Mouse (Mus musculus): ENCODE results near the gene Hook2.

DNA sequence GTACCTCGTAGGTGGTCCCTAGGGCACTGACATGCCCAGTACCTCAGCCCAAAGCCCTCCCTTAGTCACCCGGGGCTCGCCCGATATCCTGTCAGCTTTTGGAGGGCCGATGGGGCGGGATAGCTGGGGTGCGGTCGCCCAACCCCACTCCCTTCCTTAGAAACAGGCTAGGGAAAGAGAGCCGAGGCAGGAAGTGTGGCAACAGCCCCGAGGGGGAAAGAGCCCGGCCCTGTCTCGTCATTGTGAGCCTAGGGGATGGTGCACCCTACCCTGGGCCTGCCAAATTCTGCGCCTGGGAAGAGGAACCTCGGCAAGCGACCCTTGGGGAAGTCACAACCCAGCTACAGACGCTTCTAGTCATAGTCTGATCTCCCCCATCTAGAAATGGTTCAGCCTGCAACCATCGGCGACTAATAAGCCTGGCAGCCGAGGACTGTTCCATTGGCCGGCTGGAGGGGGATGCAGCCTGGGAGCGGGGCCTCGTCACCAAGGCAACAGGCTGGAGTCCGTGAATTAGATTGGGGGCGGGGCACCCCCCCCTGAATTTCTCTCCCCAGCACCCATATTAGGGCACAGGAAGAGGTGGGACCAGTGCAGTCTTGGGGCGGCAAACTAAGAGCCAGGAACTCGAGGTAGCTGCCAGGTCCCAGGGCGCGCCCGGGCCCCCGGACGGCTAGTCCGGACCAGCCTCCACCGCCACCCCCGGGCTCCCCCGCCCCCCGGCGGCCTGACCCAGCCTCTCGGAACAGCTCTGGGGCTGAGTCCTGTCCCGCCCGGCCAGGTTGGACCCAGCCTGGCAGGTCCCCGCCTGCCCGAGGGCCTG is 10.6 kb upstream of the Hook2 start:
- no peak for TF ChIP-seq CTCF (IDR thresholded peaks at IDR 0.05)
- peak; percentile 59 for TF ChIP-seq POLR2A (IDR thresholded peaks at IDR 0.05; ENCODE audit: insufficient read depth, low read depth, low read length)
- TF ChIP-seq EP300 (IDR thresholded peaks at IDR 0.05; ENCODE audit: insufficient read depth, low read depth, low read length), result no peak

All from heart, adult 2 months (tissue).